Mouse (Mus musculus): Measurements from ENCODE around the gene Tmub2. TPM values are rescaled to one million over a fixed set of nuclear protein-coding genes. Genes with fewer than 3 reads are reported as not detected.

The Tmub2 gene
- polyA plus RNA-seq, 1 experiment from 2014 or later: 46.5 TPM

Other genes with a start within 250 kb of the Tmub2 start
- 4.2 and 4.8 TPM in 2 replicates for gene Cd300lg, start 243.4 kb upstream of the Tmub2 start, polyA plus RNA-seq (2014; fragmentation: Nextera tagmentation; extraction: Ambion mirVana)
- gene Mpp2, start 196.4 kb upstream of the Tmub2 start, polyA plus RNA-seq (2014; fragmentation: Nextera tagmentation; extraction: Ambion mirVana): 6.0 and 6.8 TPM in 2 replicates
- gene Ppy, start 183.6 kb upstream of the Tmub2 start, polyA plus RNA-seq (2014; fragmentation: Nextera tagmentation; extraction: Ambion mirVana): not detected in 2 replicates
- gene Pyy, start 177.1 kb upstream of the Tmub2 start, polyA plus RNA-seq (2014; fragmentation: Nextera tagmentation; extraction: Ambion mirVana): not detected in 2 replicates
- gene Nags, start 139.4 kb upstream of the Tmub2 start, polyA plus RNA-seq (2014; fragmentation: Nextera tagmentation; extraction: Ambion mirVana): not detected in 2 replicates
- 28.2 and 34.1 TPM in 2 replicates for gene Tmem101, start 128.5 kb upstream of the Tmub2 start, polyA plus RNA-seq (2014; fragmentation: Nextera tagmentation; extraction: Ambion mirVana)
- gene Lsm12, start 99.6 kb upstream of the Tmub2 start, polyA plus RNA-seq (2014; fragmentation: Nextera tagmentation; extraction: Ambion mirVana): 60.3 and 62.1 TPM in 2 replicates
- gene G6pc3, start 95.3 kb upstream of the Tmub2 start, polyA plus RNA-seq (2014; fragmentation: Nextera tagmentation; extraction: Ambion mirVana): 24.8 and 27.8 TPM in 2 replicates
- gene Hdac5, start 54.8 kb upstream of the Tmub2 start, polyA plus RNA-seq (2014; fragmentation: Nextera tagmentation; extraction: Ambion mirVana): 52.1 and 54.5 TPM in 2 replicates
- 8.7 and 10.3 TPM in 2 replicates for gene BC030867, start 36.0 kb upstream of the Tmub2 start, polyA plus RNA-seq (2014; fragmentation: Nextera tagmentation; extraction: Ambion mirVana)
- gene Asb16, start 16.2 kb upstream of the Tmub2 start, polyA plus RNA-seq (2014; fragmentation: Nextera tagmentation; extraction: Ambion mirVana): 0.09 and 0.11 TPM in 2 replicates
- gene Atxn7l3, start 11.7 kb downstream of the Tmub2 start, polyA plus RNA-seq (2014; fragmentation: Nextera tagmentation; extraction: Ambion mirVana): 7.0 and 10.6 TPM in 2 replicates
- gene Ubtf, start 34.8 kb downstream of the Tmub2 start, polyA plus RNA-seq (2014; fragmentation: Nextera tagmentation; extraction: Ambion mirVana): 50.2 and 53.6 TPM in 2 replicates
- 5.6 and 11.8 TPM in 2 replicates for gene Slc4a1, start 81.3 kb downstream of the Tmub2 start, polyA plus RNA-seq (2014; fragmentation: Nextera tagmentation; extraction: Ambion mirVana)
- gene Rundc3a, start 108.5 kb downstream of the Tmub2 start, polyA plus RNA-seq (2014; fragmentation: Nextera tagmentation; extraction: Ambion mirVana): 0.81 and 1.2 TPM in 2 replicates
- gene Slc25a39, start 123.0 kb downstream of the Tmub2 start, polyA plus RNA-seq (2014; fragmentation: Nextera tagmentation; extraction: Ambion mirVana): 266 and 295 TPM in 2 replicates
- 182 and 190 TPM in 2 replicates for gene Grn, start 145.4 kb downstream of the Tmub2 start, polyA plus RNA-seq (2014; fragmentation: Nextera tagmentation; extraction: Ambion mirVana)
- gene Fam171a2, start 162.8 kb downstream of the Tmub2 start, polyA plus RNA-seq (2014; fragmentation: Nextera tagmentation; extraction: Ambion mirVana): 4.6 and 7.9 TPM in 2 replicates
- 6.7 and 6.8 TPM in 2 replicates for gene Itga2b, start 185.2 kb downstream of the Tmub2 start, polyA plus RNA-seq (2014; fragmentation: Nextera tagmentation; extraction: Ambion mirVana)